In the genomic region with DNA sequence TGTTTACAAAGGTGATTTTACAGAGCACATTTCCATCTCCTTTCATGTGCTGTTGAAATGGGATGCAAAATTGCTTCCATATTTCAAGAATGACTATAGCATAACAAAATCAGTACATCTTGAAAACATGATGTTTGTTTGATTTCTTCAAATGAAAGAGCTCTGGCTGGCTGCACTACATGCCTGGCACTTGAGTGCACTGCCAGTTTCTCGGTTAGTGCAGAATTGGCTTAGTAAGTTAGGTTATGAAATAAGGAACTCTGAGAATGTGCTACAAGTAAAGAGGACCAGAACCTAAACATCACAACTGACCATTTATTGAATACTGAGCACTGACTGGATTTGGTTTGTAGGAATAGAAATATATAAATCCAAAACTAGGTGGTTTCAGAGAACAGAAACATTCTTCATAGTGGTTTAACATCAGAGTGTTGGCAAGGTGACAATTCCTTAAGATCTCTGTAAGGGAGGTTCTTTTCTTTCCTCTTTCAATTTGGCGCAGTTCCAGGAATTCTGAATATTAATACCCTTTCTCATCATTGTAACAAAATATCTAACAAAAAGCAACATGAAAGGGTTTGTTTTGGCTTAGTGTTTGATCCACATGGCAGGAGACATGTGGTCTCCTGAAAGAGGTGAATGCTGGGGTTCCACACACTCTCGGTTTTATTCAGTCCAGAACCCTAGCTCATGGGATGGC, we compare ENCODE assay signal across 22 mouse cellular contexts. TPM values are rescaled to one million over a fixed set of nuclear protein-coding genes. Genes with fewer than 3 reads are reported as not detected.
DNase-seq lines count a peak whose midpoint lies in the region; ATAC-seq and TF ChIP-seq lines count a peak whose summit lies in the region.
"Had no signal": no experiment of that assay in that cellular context is flagged by ENCODE, and none has a peak within 500 bp of the region (broad histone marks: within the 10 kb centered on the region; RNA-seq: fewer than 3 reads in every experiment).

No protein-coding gene starts in this region.

- H3K4me3 ChIP-seq in embryonic facial prominence, embryonic 14.5 days (ENCODE audit: low read depth, low read length) = no peak overlapping the region
- no peak overlapping the region for H3K4me3 ChIP-seq in embryonic facial prominence, embryonic 10.5 days
- no peak overlapping the region for H3K4me3 ChIP-seq in limb, embryonic 14.5 days (replicated peaks; ENCODE audit: low read length)
- H3K4me3 ChIP-seq in limb, embryonic 10.5 days = no peak overlapping the region
- H3K4me3 ChIP-seq in MEL (ENCODE audit: control insufficient read depth in 1 of 2, insufficient read depth in 1 of 2, low read depth in 2 of 2, low read length in 2 of 2) = no peak overlapping the region
- H3K4me3 ChIP-seq in lung, postnatal 0 days (ENCODE audit: low read depth, low read length) = no peak overlapping the region
- H3K4me3 ChIP-seq: embryonic facial prominence, embryonic 15.5 days; erythroblast, embryonic 14.5 days; gastrocnemius, adult 2 months; heart, embryonic 12.5 days; hindbrain, embryonic 10.5 days had no signal

- WGBS in embryonic facial prominence, embryonic 14.5 days = 58% methylated on average over 3 of the region's 3 CpGs
- 85% methylated on average over 3 of the region's 3 CpGs for WGBS in embryonic facial prominence, embryonic 10.5 days
- WGBS in limb, embryonic 14.5 days = 69% methylated on average over 3 of the region's 3 CpGs
- 89% methylated on average over 3 of the region's 3 CpGs for WGBS in limb, embryonic 10.5 days
- 48% methylated on average over 3 of the region's 3 CpGs for WGBS in lung, postnatal 0 days

- no peaks in the 10 kb centered on the region for H3K79me2 ChIP-seq in MEL (ENCODE audit: control insufficient read depth, insufficient read depth, low read length, poor library complexity)

- no peak overlapping the region for H3K9ac ChIP-seq in embryonic facial prominence, embryonic 14.5 days (ENCODE audit: low read depth, low read length)
- no peak overlapping the region for H3K9ac ChIP-seq in limb, embryonic 14.5 days (ENCODE audit: low read depth, low read length, severe bottlenecking)
- no peak overlapping the region for H3K9ac ChIP-seq in MEL (ENCODE audit: control insufficient read depth, low read depth, low read length, poor library complexity, severe bottlenecking)
- no peak overlapping the region for H3K9ac ChIP-seq in lung, postnatal 0 days (replicated peaks; ENCODE audit: low read depth)
- H3K9ac ChIP-seq: embryonic facial prominence, embryonic 15.5 days; heart, embryonic 12.5 days; hindbrain, embryonic 14.5 days had no signal

- no peak for TF ChIP-seq EP300 in MEL (IDR thresholded peaks at IDR 0.05; ENCODE audit: low read depth in 1 of 2, low read length in 2 of 2)
- peak; percentile 65 for TF ChIP-seq EP300 in lung, postnatal 0 days (IDR thresholded peaks at IDR 0.05)

- DNase-seq in embryonic facial prominence, embryonic 14.5 days (ENCODE audit: low spot score) = peak; percentile 52
- no peak for DNase-seq in embryonic facial prominence, embryonic 10.5 days (ENCODE audit: low spot score)
- peak; percentile 9 for DNase-seq in limb, embryonic 14.5 days (ENCODE audit: low spot score)
- no peak for DNase-seq in limb, embryonic 10.5 days (ENCODE audit: low spot score)
- peak; percentile 27 for DNase-seq in MEL (ENCODE audit: low read depth, low spot score)
- peak; percentile 63 for DNase-seq in lung, postnatal 0 days (ENCODE audit: low spot score)
- DNase-seq in c-Kit-positive CD71-positive TER-119-positive erythroid progenitor cells, embryonic 14.5 days (ENCODE audit: low spot score) = no peak
- no peak for DNase-seq in cerebellum, adult 18-20 months
- DNase-seq: adrenal gland, postnatal 14 days; B cell, adult 2 months; cerebellum, adult 8-10 months; cerebellum, postnatal 14 days; gastrocnemius, adult 2 months; gastrocnemius, postnatal 25 days had no signal

- H3K9me3 ChIP-seq in embryonic facial prominence, embryonic 14.5 days (ENCODE audit: control insufficient read depth, low read length) = no peaks in the 10 kb centered on the region
- H3K9me3 ChIP-seq in embryonic facial prominence, embryonic 10.5 days = no peaks in the 10 kb centered on the region
- no peaks in the 10 kb centered on the region for H3K9me3 ChIP-seq in limb, embryonic 14.5 days (ENCODE audit: control insufficient read depth, low read length)
- H3K9me3 ChIP-seq in limb, embryonic 10.5 days (replicated peaks) = no peaks in the 10 kb centered on the region
- H3K9me3 ChIP-seq in MEL (replicated peaks; ENCODE audit: insufficient read depth, low read length) = no peaks in the 10 kb centered on the region
- H3K9me3 ChIP-seq in lung, postnatal 0 days (ENCODE audit: low read length) = no peaks in the 10 kb centered on the region
- H3K9me3 ChIP-seq: embryonic facial prominence, embryonic 15.5 days; G1E; heart, embryonic 12.5 days; hindbrain, embryonic 10.5 days had no signal

- no peaks in the 10 kb centered on the region for H3K27me3 ChIP-seq in embryonic facial prominence, embryonic 14.5 days (replicated peaks; ENCODE audit: control insufficient read depth, insufficient read depth, low read length)
- H3K27me3 ChIP-seq in embryonic facial prominence, embryonic 10.5 days (replicated peaks; ENCODE audit: low read depth, poor library complexity, severe bottlenecking) = no peaks in the 10 kb centered on the region
- no peaks in the 10 kb centered on the region for H3K27me3 ChIP-seq in limb, embryonic 14.5 days (ENCODE audit: control insufficient read depth, insufficient read depth, low read length)
- no peaks in the 10 kb centered on the region for H3K27me3 ChIP-seq in limb, embryonic 10.5 days (ENCODE audit: low read depth, poor library complexity, severe bottlenecking)
- peaks cover 0 to 2% of the 10 kb centered on the region in 2 experiments; a peak in 1 of 4 replicates for H3K27me3 ChIP-seq in MEL (ENCODE audit: control insufficient read depth in 1 of 2, insufficient read depth in 2 of 2, low read length in 2 of 2)
- H3K27me3 ChIP-seq in lung, postnatal 0 days (replicated peaks; ENCODE audit: insufficient read depth, low read length) = no peaks in the 10 kb centered on the region
- H3K27me3 ChIP-seq: embryonic facial prominence, embryonic 15.5 days; heart, embryonic 12.5 days had no signal

- TF ChIP-seq CTCF in MEL (IDR thresholded peaks at IDR 0.05 in 2 of 3, conservative IDR thresholded peaks at IDR 0.05 in 1 of 3; ENCODE audit: control insufficient read depth in 1 of 3, insufficient read depth in 1 of 3, low read depth in 2 of 3, low read length in 3 of 3, poor library complexity in 1 of 3, severe bottlenecking in 1 of 3) = no peak
- no peak for TF ChIP-seq CTCF in lung, postnatal 0 days (IDR thresholded peaks at IDR 0.05)

- TF ChIP-seq POLR2A in limb, embryonic 14.5 days (IDR thresholded peaks at IDR 0.05; ENCODE audit: borderline replicate concordance, extremely low read depth, insufficient read depth, insufficient read length) = no peak
- no peak for TF ChIP-seq POLR2A in MEL (IDR thresholded peaks at IDR 0.05; ENCODE audit: control insufficient read depth in 1 of 2, insufficient read depth in 1 of 2, low read depth in 1 of 2, low read length in 2 of 2, poor library complexity in 1 of 2)

- ATAC-seq in embryonic facial prominence, embryonic 14.5 days (ENCODE audit: low read depth) = no peak
- no peak for ATAC-seq in limb, embryonic 14.5 days (ENCODE audit: low FRiP score, low read depth)
- ATAC-seq in lung, postnatal 0 days = peak; percentile 48; the same call in 1 of the 2 replicates
- ATAC-seq: CD4-positive, CD25-positive, alpha-beta regulatory T cell, adult 4 months; inflammation-experienced regulatory T-cells, adult 6 months had no signal

- H3K36me3 ChIP-seq in embryonic facial prominence, embryonic 14.5 days (ENCODE audit: control insufficient read depth, insufficient read depth, low read length) = no peaks in the 10 kb centered on the region
- H3K36me3 ChIP-seq in embryonic facial prominence, embryonic 10.5 days (replicated peaks) = no peaks in the 10 kb centered on the region
- H3K36me3 ChIP-seq in limb, embryonic 14.5 days (ENCODE audit: control insufficient read depth, insufficient read depth, low read length) = no peaks in the 10 kb centered on the region
- H3K36me3 ChIP-seq in limb, embryonic 10.5 days = no peaks in the 10 kb centered on the region
- no peaks in the 10 kb centered on the region for H3K36me3 ChIP-seq in MEL (ENCODE audit: control insufficient read depth in 1 of 2, insufficient read depth in 2 of 2, low read length in 2 of 2)
- H3K36me3 ChIP-seq in lung, postnatal 0 days (ENCODE audit: insufficient read depth, low read length) = no peaks in the 10 kb centered on the region
- H3K36me3 ChIP-seq: embryonic facial prominence, embryonic 15.5 days; G1E; heart, embryonic 12.5 days; hindbrain, embryonic 10.5 days had no signal

- H3K4me1 ChIP-seq in embryonic facial prominence, embryonic 14.5 days (ENCODE audit: control insufficient read depth, insufficient read depth, low read length) = no peaks in the 10 kb centered on the region
- no peaks in the 10 kb centered on the region for H3K4me1 ChIP-seq in embryonic facial prominence, embryonic 10.5 days
- H3K4me1 ChIP-seq in limb, embryonic 14.5 days (ENCODE audit: control insufficient read depth, insufficient read depth, low read length) = no peaks in the 10 kb centered on the region
- H3K4me1 ChIP-seq in limb, embryonic 10.5 days = no peaks in the 10 kb centered on the region
- H3K4me1 ChIP-seq in MEL (ENCODE audit: control insufficient read depth in 1 of 2, insufficient read depth in 2 of 2, low read length in 2 of 2) = no peaks in the 10 kb centered on the region
- no peaks in the 10 kb centered on the region for H3K4me1 ChIP-seq in lung, postnatal 0 days (ENCODE audit: insufficient read depth, low read depth, low read length)
- H3K4me1 ChIP-seq: embryonic facial prominence, embryonic 15.5 days; heart, embryonic 12.5 days; hindbrain, embryonic 10.5 days had no signal

- no peak overlapping the region for H3K27ac ChIP-seq in embryonic facial prominence, embryonic 14.5 days (replicated peaks; ENCODE audit: low read depth, low read length)
- no peak overlapping the region for H3K27ac ChIP-seq in embryonic facial prominence, embryonic 10.5 days (replicated peaks)
- H3K27ac ChIP-seq in limb, embryonic 14.5 days (replicated peaks; ENCODE audit: low read depth, low read length) = no peak overlapping the region
- H3K27ac ChIP-seq in limb, embryonic 10.5 days = no peak overlapping the region
- no peak overlapping the region for H3K27ac ChIP-seq in MEL (ENCODE audit: control insufficient read depth, low read depth, low read length)
- H3K27ac ChIP-seq in lung, postnatal 0 days (ENCODE audit: low read length) = no peak overlapping the region
- H3K27ac ChIP-seq: embryonic facial prominence, embryonic 15.5 days; gastrocnemius, adult 2 months; hindbrain, embryonic 10.5 days; hindbrain, embryonic 14.5 days had no signal

- H3K4me2 ChIP-seq in embryonic facial prominence, embryonic 14.5 days (ENCODE audit: low read depth, low read length) = no peak overlapping the region
- no peak overlapping the region for H3K4me2 ChIP-seq in limb, embryonic 14.5 days (replicated peaks; ENCODE audit: low read depth, low read length, severe bottlenecking)
- H3K4me2 ChIP-seq in lung, postnatal 0 days (replicated peaks; ENCODE audit: low read depth, low read length) = no peak overlapping the region
- H3K4me2 ChIP-seq: embryonic facial prominence, embryonic 15.5 days; heart, embryonic 12.5 days; hindbrain, embryonic 14.5 days had no signal

- no peak for TF ChIP-seq RAD21 in MEL (IDR thresholded peaks at IDR 0.05; ENCODE audit: low read depth, low read length)

RNA-seq across cellular contexts. Expression of a gene that starts 48.2 kb away (rescaled TPM):
- polyA plus RNA-seq in embryonic facial prominence, embryonic 14.5 days (2014; fragmentation: Nextera tagmentation; extraction: Ambion mirVana) = 11.3 and 12.3 TPM in 2 replicates
- polyA plus RNA-seq in embryonic facial prominence, embryonic 10.5 days (2016; fragmentation: Nextera tagmentation; extraction: Ambion mirVana) = 8.3 and 15.0 TPM in 2 replicates
- polyA plus RNA-seq in limb, embryonic 14.5 days (2012; rRNA removed) = 11.2 and 17.0 TPM in 2 replicates
- 8.6 and 9.2 TPM in 2 replicates for polyA plus RNA-seq in limb, embryonic 14.5 days (2014; fragmentation: Nextera tagmentation; extraction: Ambion mirVana)
- 3.6 and 4.4 TPM in 2 replicates for polyA plus RNA-seq in limb, embryonic 10.5 days (2016; fragmentation: Nextera tagmentation; extraction: Ambion mirVana)
- not detected in 2 replicates for total RNA-seq in MEL (2012; rRNA removed)
- not detected for polyA plus RNA-seq in MEL (2012; ENCODE audit: insufficient read depth in 1 of 2, insufficient read length in 2 of 2, low read depth in 1 of 2, low replicate concordance in 2 of 2, missing spikeins in 1 of 2)
- 33.7 and 61.1 TPM in 2 replicates for polyA plus RNA-seq in lung, postnatal 0 days (2015; fragmentation: Nextera tagmentation; extraction: Ambion mirVana)
- polyA plus RNA-seq: erythroblast, embryonic 14.5 days; G1E had no signal

Comparison
In these comparisons a context has a peak if more than half of its experiments do, and no peak if none do; other contexts are left out.
1. DNase-seq: peak in embryonic facial prominence, embryonic 14.5 days (single experiment), limb, embryonic 14.5 days (single experiment), MEL (single experiment) and lung, postnatal 0 days (single experiment); none in embryonic facial prominence, embryonic 10.5 days (single experiment), limb, embryonic 10.5 days (single experiment), c-Kit-positive CD71-positive TER-119-positive erythroid progenitor cells, embryonic 14.5 days (single experiment) and cerebellum, adult 18-20 months (0 of 2).